ENCODE assay signal across 16 mouse cellular contexts in genomic region chr6:62458710-62459109, GRCm38 (mm10).
"Had no signal": no experiment of that assay in that cellular context is flagged by ENCODE, and none has a peak within 500 bp of the region (broad histone marks: within the 10 kb centered on the region; RNA-seq: fewer than 3 reads in every experiment).

No protein-coding gene starts in this region.

- DNase-seq: retina, postnatal 1 day; right cerebral cortex, adult 18-20 months; right cerebral cortex, postnatal 14 days; right cerebral cortex, postnatal 25 days; right cerebral cortex, postnatal 4 days; spleen, adult 18-20 months; thymus, adult 18-20 months; thymus, adult 2 months; thymus, postnatal 14 days; thymus, postnatal 25 days; thymus, postnatal 36 days; thymus, postnatal 4 days had no signal

- H3K4me2 ChIP-seq: neural tube, embryonic 12.5 days; neural tube, embryonic 13.5 days; neural tube, embryonic 15.5 days; stomach, embryonic 15.5 days had no signal

- H3K27me3 ChIP-seq: neural tube, embryonic 12.5 days; neural tube, embryonic 13.5 days; neural tube, embryonic 15.5 days; stomach, embryonic 15.5 days had no signal

- H3K4me3 ChIP-seq: neural tube, embryonic 12.5 days; neural tube, embryonic 13.5 days; neural tube, embryonic 15.5 days; stomach, embryonic 15.5 days had no signal

- H3K36me3 ChIP-seq: neural tube, embryonic 12.5 days; neural tube, embryonic 13.5 days; neural tube, embryonic 15.5 days; stomach, embryonic 15.5 days had no signal
